Mouse (Mus musculus): ENCODE measurements around the gene Ptpn22. TPM values are rescaled to one million over a fixed set of nuclear protein-coding genes. Genes with fewer than 3 reads are reported as not detected.
A peak's percentile ranks its signal among the peaks of the same experiment; 100 is the strongest.

Gene Ptpn22
- polyA plus RNA-seq, 1 experiment from 2014 or later: 0.68 TPM

DNA sequence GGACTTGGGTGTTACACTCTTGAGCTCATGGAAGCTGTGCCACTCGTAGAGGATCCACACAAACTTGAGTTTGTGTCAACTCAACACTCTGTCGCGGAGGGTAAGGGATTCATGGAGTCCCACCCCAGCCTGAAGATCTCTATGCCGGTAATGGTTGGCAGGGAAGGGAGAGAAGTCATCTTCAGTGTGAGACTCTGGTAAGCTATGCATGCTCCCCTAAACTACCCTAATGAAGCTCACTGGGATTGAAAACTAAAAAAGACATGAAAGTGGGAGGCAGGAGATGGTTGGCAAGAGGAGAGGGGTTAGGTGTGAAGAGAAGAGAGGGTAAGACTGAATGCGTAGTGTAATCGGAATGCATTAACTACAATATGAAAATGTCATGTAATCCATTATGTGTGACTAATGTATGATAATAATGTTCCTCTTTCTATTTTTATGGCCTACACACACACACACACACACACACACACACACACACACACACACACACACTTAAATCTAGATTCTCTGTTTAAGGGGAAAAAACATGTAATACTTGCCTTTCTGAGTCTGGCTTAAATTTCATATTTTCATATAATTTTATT lies 1.5 kb upstream of the Ptpn22 start:
- Histone ChIP-seq H3K4me2 (no peak overlapping the region), H3K9ac (no peak overlapping the region), H3K36me3 (ENCODE audit: insufficient read depth) (no peaks in the 10 kb centered on the region), H3K27ac (ENCODE audit: low read depth) (no peak overlapping the region), H3K9me3 (ENCODE audit: low read depth, low read length) (no peaks in the 10 kb centered on the region), H3K27me3 (ENCODE audit: insufficient read depth, low read length) (no peaks in the 10 kb centered on the region), H3K4me1 (ENCODE audit: insufficient read depth) (no peaks in the 10 kb centered on the region), H3K4me3 (ENCODE audit: low read depth, low read length) (no peak overlapping the region)
- 88% methylated on average over 6 of the region's 6 CpGs for WGBS
- ATAC-seq (ENCODE audit: insufficient read depth) (no peak), DNase-seq (no peak)
- TF ChIP-seq CTCF (IDR thresholded peaks at IDR 0.05; ENCODE audit: low read depth): no peak

DNA sequence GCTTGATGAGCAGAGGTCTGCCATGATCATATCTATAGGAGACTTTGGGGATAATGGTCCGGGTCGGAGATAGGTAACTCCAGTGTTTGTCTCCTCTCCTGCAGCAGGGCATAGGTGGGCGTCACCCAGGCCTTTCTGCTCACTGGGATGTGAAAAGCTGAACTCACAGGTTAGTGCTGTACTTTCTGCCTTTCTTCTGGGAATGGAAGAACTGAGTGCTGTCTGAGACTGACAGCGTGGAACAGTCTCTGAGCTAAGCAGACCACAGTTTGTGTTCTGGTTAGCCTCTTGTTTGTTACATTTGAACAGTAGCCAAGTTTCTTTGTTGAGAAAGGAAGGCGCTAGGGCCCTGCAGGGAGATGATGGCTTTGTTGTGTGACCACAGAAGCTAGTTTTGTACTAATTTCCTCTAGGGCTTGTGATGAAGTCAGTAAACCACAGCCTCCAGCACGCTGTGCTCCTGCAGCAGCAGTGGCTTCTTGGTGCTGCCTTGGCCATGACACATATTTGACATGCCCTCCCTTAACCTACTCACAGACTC lies 326 bp downstream of the Ptpn22 start:
- H3K4me2 ChIP-seq: no peak overlapping the region
- no peak overlapping the region for H3K4me3 ChIP-seq (ENCODE audit: low read depth, low read length)
- ATAC-seq (ENCODE audit: insufficient read depth) (no peak), DNase-seq (peak; percentile 57)
- no peak overlapping the region for H3K27ac ChIP-seq (ENCODE audit: low read depth)
- H3K9ac ChIP-seq: no peak overlapping the region
- H3K9me3 ChIP-seq (ENCODE audit: low read depth, low read length): no peaks in the 10 kb centered on the region
- no peaks in the 10 kb centered on the region for H3K36me3 ChIP-seq (ENCODE audit: insufficient read depth)
- no peaks in the 10 kb centered on the region for H3K27me3 ChIP-seq (ENCODE audit: insufficient read depth, low read length)
- TF ChIP-seq CTCF (IDR thresholded peaks at IDR 0.05; ENCODE audit: low read depth): no peak
- H3K4me1 ChIP-seq (ENCODE audit: insufficient read depth): no peaks in the 10 kb centered on the region
- 66% methylated on average over 6 of the region's 6 CpGs for WGBS

DNA sequence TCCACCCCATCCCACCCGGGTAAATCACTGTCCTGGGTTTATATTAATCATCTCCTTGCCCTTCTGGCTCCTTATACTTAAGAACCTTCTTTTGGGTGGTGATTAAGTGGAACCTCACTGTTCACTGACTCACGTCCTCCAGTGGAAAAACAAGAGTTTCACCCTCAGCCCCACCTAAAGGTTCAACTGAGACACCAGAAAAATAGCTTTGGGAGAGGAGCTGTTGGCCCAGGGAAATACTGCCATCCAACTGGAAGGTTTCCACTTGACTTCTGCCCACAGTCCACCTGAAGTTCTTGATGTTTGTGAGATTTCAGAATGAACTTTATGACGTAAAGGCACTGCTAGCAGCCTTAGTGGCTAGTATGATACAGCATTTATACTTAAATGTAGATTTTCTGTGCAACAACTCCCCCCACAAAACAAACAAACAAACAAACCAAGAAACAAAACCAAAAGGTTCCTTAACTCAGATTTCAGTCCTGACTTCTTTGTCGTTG lies 3.2 kb downstream of the Ptpn22 start:
- ATAC-seq (ENCODE audit: insufficient read depth) (no peak), DNase-seq (no peak)
- H3K27me3 ChIP-seq (ENCODE audit: insufficient read depth, low read length): no peaks in the 10 kb centered on the region
- no peak overlapping the region for H3K4me3 ChIP-seq (ENCODE audit: low read depth, low read length)
- no peaks in the 10 kb centered on the region for H3K9me3 ChIP-seq (ENCODE audit: low read depth, low read length)
- no peak for TF ChIP-seq CTCF (IDR thresholded peaks at IDR 0.05; ENCODE audit: low read depth)
- H3K27ac ChIP-seq (ENCODE audit: low read depth): no peak overlapping the region
- no peaks in the 10 kb centered on the region for H3K36me3 ChIP-seq (ENCODE audit: insufficient read depth)
- no peak overlapping the region for H3K4me2 ChIP-seq
- no peaks in the 10 kb centered on the region for H3K4me1 ChIP-seq (ENCODE audit: insufficient read depth)
- no peak overlapping the region for H3K9ac ChIP-seq
- 66% methylated on average over 4 of the region's 4 CpGs for WGBS

DNA sequence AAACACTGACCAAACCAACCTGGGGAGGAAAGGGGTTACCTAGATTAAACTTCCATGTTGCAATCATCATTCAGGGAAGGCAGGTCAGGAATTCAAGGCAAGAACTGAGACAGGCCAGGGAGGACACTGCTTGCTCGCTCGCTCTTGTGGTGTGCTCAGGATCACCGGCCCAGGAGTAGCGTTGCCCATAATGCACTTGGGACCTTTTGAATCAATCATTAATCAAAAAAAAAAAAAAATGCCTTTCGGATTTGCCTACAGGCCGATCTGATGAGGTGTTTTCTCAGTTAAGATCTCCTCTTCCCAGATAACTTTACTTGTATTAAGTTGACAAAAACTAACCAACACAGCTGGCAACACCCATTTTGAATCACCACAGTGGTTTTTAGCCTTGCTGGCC lies 4.6 kb downstream of the Ptpn22 start:
- Histone ChIP-seq H3K9ac (no peak overlapping the region), H3K36me3 (ENCODE audit: insufficient read depth) (no peaks in the 10 kb centered on the region), H3K4me2 (no peak overlapping the region), H3K4me3 (ENCODE audit: low read depth, low read length) (no peak overlapping the region), H3K4me1 (ENCODE audit: insufficient read depth) (no peaks in the 10 kb centered on the region), H3K27ac (ENCODE audit: low read depth) (no peak overlapping the region), H3K9me3 (ENCODE audit: low read depth, low read length) (no peaks in the 10 kb centered on the region), H3K27me3 (ENCODE audit: insufficient read depth, low read length) (no peaks in the 10 kb centered on the region)
- ATAC-seq (ENCODE audit: insufficient read depth) (no peak), DNase-seq (no peak)
- 80% methylated on average over 6 of the region's 6 CpGs for WGBS
- no peak for TF ChIP-seq CTCF (IDR thresholded peaks at IDR 0.05; ENCODE audit: low read depth)

DNA sequence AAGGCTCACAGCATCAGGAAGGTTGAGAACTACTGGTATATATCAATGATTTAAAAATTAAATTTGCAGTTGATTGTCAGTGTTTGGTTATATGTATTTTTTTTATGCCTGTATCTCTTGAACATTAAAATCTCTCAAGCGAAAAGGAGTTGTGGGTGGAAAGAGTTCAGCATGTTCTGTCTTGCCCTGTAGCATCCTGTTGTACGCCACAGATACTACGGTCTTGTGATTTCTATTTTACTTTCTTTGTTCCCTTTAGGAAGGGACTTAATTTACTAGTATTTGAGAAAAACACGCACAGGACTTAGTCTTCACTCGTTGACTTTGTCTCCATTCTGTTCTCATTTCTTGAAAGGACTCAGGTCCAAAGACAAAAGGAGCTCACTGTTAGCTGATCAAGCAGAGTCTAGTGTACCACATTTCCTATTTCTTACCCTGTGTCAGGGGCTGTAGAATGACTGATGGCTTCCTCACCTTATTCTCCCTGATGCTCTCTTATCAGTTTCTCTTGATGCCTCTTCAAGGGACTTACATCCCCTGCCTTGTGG lies 7.9 kb downstream of the Ptpn22 start:
- Histone ChIP-seq H3K4me3 (ENCODE audit: low read depth, low read length) (no peak overlapping the region), H3K9me3 (ENCODE audit: low read depth, low read length) (no peaks in the 10 kb centered on the region), H3K27ac (ENCODE audit: low read depth) (no peak overlapping the region), H3K9ac (no peak overlapping the region), H3K27me3 (ENCODE audit: insufficient read depth, low read length) (no peaks in the 10 kb centered on the region), H3K4me2 (no peak overlapping the region), H3K4me1 (ENCODE audit: insufficient read depth) (no peaks in the 10 kb centered on the region), H3K36me3 (ENCODE audit: insufficient read depth) (no peaks in the 10 kb centered on the region)
- DNase-seq: no peak
- WGBS: 89% methylated on average over 5 of the region's 5 CpGs
- no peak for TF ChIP-seq CTCF (IDR thresholded peaks at IDR 0.05; ENCODE audit: low read depth)
- ATAC-seq (ENCODE audit: insufficient read depth): no peak

DNA sequence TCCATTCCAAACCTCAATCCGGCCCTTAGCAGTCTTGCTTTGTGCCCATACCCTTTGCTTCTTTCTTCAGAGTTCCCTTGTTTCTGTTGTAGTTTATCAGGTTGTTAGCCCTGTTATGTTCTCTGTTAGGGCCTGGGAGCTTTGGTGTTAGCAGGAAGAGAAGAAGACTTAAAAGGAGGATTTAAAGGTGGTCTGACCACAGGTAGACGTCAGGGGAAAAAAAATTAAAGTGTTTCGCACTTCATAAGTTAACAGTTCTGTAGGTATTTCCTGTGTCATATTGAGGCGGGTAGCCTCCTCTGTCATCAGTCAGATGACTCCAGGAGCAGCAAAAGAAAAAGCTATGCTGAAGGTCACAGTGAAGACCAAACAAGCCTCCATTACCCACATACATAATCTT lies 8.4 kb downstream of the Ptpn22 start:
- Histone ChIP-seq H3K27me3 (ENCODE audit: insufficient read depth, low read length) (no peaks in the 10 kb centered on the region), H3K4me1 (ENCODE audit: insufficient read depth) (no peaks in the 10 kb centered on the region), H3K36me3 (ENCODE audit: insufficient read depth) (no peaks in the 10 kb centered on the region), H3K4me2 (no peak overlapping the region), H3K9ac (no peak overlapping the region), H3K9me3 (ENCODE audit: low read depth, low read length) (no peaks in the 10 kb centered on the region), H3K4me3 (ENCODE audit: low read depth, low read length) (no peak overlapping the region), H3K27ac (ENCODE audit: low read depth) (no peak overlapping the region)
- DNase-seq (no peak), ATAC-seq (ENCODE audit: insufficient read depth) (no peak)
- 63% methylated on average over 4 of the region's 4 CpGs for WGBS
- no peak for TF ChIP-seq CTCF (IDR thresholded peaks at IDR 0.05; ENCODE audit: low read depth)

DNA sequence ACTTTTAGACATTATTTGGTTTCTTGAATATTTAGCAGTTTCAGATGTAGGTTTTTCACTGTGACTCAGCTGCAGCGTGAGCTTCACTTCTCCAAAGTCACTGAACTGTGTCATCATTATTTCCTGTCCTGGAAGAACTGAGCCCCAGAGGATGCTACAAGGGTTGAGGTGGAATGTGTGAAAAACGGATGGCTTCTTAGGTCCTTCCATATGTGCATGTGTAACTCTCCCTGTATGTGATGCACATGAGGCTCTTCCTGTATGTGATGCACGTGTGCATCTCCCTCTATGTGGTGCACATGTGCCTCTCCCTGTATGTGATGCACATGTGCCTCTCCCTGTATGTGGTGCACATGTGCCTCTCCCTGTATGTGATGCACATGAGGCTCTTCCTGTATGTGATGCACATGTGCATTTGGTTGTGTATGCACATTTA lies 13.1 kb downstream of the Ptpn22 start:
- Histone ChIP-seq H3K4me1 (ENCODE audit: insufficient read depth) (no peaks in the 10 kb centered on the region), H3K27me3 (ENCODE audit: insufficient read depth, low read length) (no peaks in the 10 kb centered on the region), H3K4me3 (ENCODE audit: low read depth, low read length) (no peak overlapping the region), H3K4me2 (no peak overlapping the region), H3K9me3 (ENCODE audit: low read depth, low read length) (no peaks in the 10 kb centered on the region), H3K27ac (ENCODE audit: low read depth) (no peak overlapping the region), H3K36me3 (ENCODE audit: insufficient read depth) (no peaks in the 10 kb centered on the region), H3K9ac (no peak overlapping the region)
- no peak for TF ChIP-seq CTCF (IDR thresholded peaks at IDR 0.05; ENCODE audit: low read depth)
- ATAC-seq (ENCODE audit: insufficient read depth): no peak
- no peak for DNase-seq
- WGBS: 70% methylated on average over 3 of the region's 3 CpGs
